ENCODE assay signal across 24 mouse cellular contexts in the genomic region with DNA sequence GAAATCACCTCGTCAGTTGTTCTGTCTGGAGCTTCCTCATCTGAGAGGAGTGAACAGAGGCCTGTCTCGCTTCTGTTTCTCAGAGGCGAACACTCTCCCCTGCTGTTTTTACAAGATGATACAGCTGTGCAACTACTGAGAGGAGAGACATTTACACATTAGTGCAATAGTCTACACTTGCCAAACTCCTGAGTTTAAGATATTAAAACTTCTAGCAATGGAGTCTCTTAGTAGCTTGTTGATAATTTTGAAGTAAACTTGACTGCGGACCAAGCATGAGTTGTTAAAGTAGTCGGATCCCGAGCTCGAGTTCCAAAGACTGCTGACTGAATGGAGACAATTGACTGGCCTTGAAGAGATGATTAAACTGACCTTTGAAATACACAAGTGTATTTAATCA. TPM values are rescaled to one million over a fixed set of nuclear protein-coding genes. Genes with fewer than 3 reads are reported as not detected.
DNase-seq lines count a peak whose midpoint lies in the region; ATAC-seq lines count a peak whose summit lies in the region.
"Had no signal": no experiment of that assay in that cellular context is flagged by ENCODE, and none has a peak within 500 bp of the region (broad histone marks: within the 10 kb centered on the region; RNA-seq: fewer than 3 reads in every experiment).

No protein-coding gene starts in this region.

- no peak overlapping the region for H3K4me2 ChIP-seq in heart, embryonic 14.5 days (ENCODE audit: low read length)
- H3K4me2 ChIP-seq in heart, embryonic 12.5 days: no peak overlapping the region
- H3K4me2 ChIP-seq in midbrain, embryonic 11.5 days: no peak overlapping the region
- H3K4me2 ChIP-seq in midbrain, embryonic 15.5 days: no peak overlapping the region
- H3K4me2 ChIP-seq in stomach, embryonic 15.5 days: no peak overlapping the region
- H3K4me2 ChIP-seq: embryonic facial prominence, embryonic 13.5 days; forebrain, embryonic 12.5 days; forebrain, embryonic 15.5 days; heart, embryonic 13.5 days; hindbrain, embryonic 13.5 days had no signal

- ATAC-seq in heart, embryonic 14.5 days (ENCODE audit: insufficient number of reproducible peaks, insufficient read depth, low FRiP score, low read depth): no peak
- ATAC-seq in heart, embryonic 12.5 days (ENCODE audit: insufficient number of reproducible peaks, low FRiP score): no peak
- ATAC-seq in midbrain, embryonic 11.5 days (ENCODE audit: low FRiP score): no peak
- no peak for ATAC-seq in midbrain, embryonic 15.5 days (replicated peaks)
- ATAC-seq in stomach, embryonic 15.5 days (ENCODE audit: insufficient read depth, low FRiP score, low read depth): no peak
- ATAC-seq: activated CD4-positive, CD25-positive, alpha-beta regulatory T cell, adult 4 months; forebrain, embryonic 15.5 days had no signal

- H3K4me3 ChIP-seq in heart, embryonic 14.5 days (ENCODE audit: control insufficient read depth in 1 of 2, insufficient read depth in 1 of 2, low read depth in 1 of 2, low read length in 2 of 2): no peak overlapping the region
- H3K4me3 ChIP-seq in heart, embryonic 12.5 days: no peak overlapping the region
- H3K4me3 ChIP-seq in midbrain, embryonic 11.5 days (ENCODE audit: low read depth, low read length): no peak overlapping the region
- H3K4me3 ChIP-seq in midbrain, embryonic 15.5 days: no peak overlapping the region
- no peak overlapping the region for H3K4me3 ChIP-seq in stomach, embryonic 15.5 days (replicated peaks)
- H3K4me3 ChIP-seq: embryonic facial prominence, embryonic 10.5 days; embryonic facial prominence, embryonic 13.5 days; erythroblast, embryonic 14.5 days; forebrain, embryonic 12.5 days; forebrain, embryonic 15.5 days; heart, embryonic 13.5 days; hindbrain, embryonic 13.5 days had no signal

- H3K4me1 ChIP-seq in heart, embryonic 14.5 days (ENCODE audit: control insufficient read depth in 2 of 2, insufficient read depth in 2 of 2, low read length in 2 of 2): no peaks in the 10 kb centered on the region
- peaks cover 3% of the 10 kb centered on the region; the same call in 1 of the 2 replicates for H3K4me1 ChIP-seq in heart, embryonic 12.5 days (replicated peaks)
- H3K4me1 ChIP-seq in midbrain, embryonic 11.5 days (ENCODE audit: control insufficient read depth, insufficient read depth, low read length): no peaks in the 10 kb centered on the region
- peaks cover 4% of the 10 kb centered on the region; the same call in 1 of the 2 replicates for H3K4me1 ChIP-seq in midbrain, embryonic 15.5 days
- peaks cover 6% of the 10 kb centered on the region; the same call in 1 of the 2 replicates for H3K4me1 ChIP-seq in stomach, embryonic 15.5 days
- H3K4me1 ChIP-seq: forebrain, embryonic 12.5 days had no signal

- DNase-seq in midbrain, embryonic 11.5 days (ENCODE audit: low spot score, missing footprints): peak; percentile 80
- DNase-seq in spleen, adult 18-20 months: no peak
- DNase-seq in thymus, postnatal 4 days: no peak
- DNase-seq: adrenal gland, adult 8-10 months; adrenal gland, postnatal 25 days; cerebellum, adult 11-12 months; cerebellum, adult 8-10 months; cerebellum, postnatal 10 days; cerebellum, postnatal 36 days; embryo, embryonic 11 days; gastrocnemius, postnatal 25 days; heart, adult 18-20 months had no signal

- H3K9me3 ChIP-seq in heart, embryonic 14.5 days (ENCODE audit: control insufficient read depth, low read length): no peaks in the 10 kb centered on the region
- H3K9me3 ChIP-seq in heart, embryonic 12.5 days (replicated peaks): no peaks in the 10 kb centered on the region
- H3K9me3 ChIP-seq in midbrain, embryonic 11.5 days (ENCODE audit: control insufficient read depth, low read length): no peaks in the 10 kb centered on the region
- no peaks in the 10 kb centered on the region for H3K9me3 ChIP-seq in midbrain, embryonic 15.5 days
- no peaks in the 10 kb centered on the region for H3K9me3 ChIP-seq in stomach, embryonic 15.5 days
- H3K9me3 ChIP-seq: embryonic facial prominence, embryonic 10.5 days; embryonic facial prominence, embryonic 13.5 days; forebrain, embryonic 12.5 days; forebrain, embryonic 15.5 days; heart, embryonic 13.5 days; hindbrain, embryonic 13.5 days had no signal

- no peak overlapping the region for H3K9ac ChIP-seq in heart, embryonic 14.5 days (ENCODE audit: low read length)
- H3K9ac ChIP-seq in heart, embryonic 12.5 days: no peak overlapping the region
- H3K9ac ChIP-seq in midbrain, embryonic 11.5 days (ENCODE audit: low read length): no peak overlapping the region
- H3K9ac ChIP-seq in midbrain, embryonic 15.5 days: no peak overlapping the region
- no peak overlapping the region for H3K9ac ChIP-seq in stomach, embryonic 15.5 days
- H3K9ac ChIP-seq: embryonic facial prominence, embryonic 13.5 days; forebrain, embryonic 12.5 days; forebrain, embryonic 15.5 days; heart, embryonic 13.5 days; hindbrain, embryonic 13.5 days had no signal

- no peaks in the 10 kb centered on the region for H3K27me3 ChIP-seq in heart, embryonic 14.5 days (ENCODE audit: control insufficient read depth, insufficient read depth, low read length)
- no peaks in the 10 kb centered on the region for H3K27me3 ChIP-seq in heart, embryonic 12.5 days (replicated peaks)
- H3K27me3 ChIP-seq in midbrain, embryonic 11.5 days (ENCODE audit: control insufficient read depth, insufficient read depth, low read length): no peaks in the 10 kb centered on the region
- H3K27me3 ChIP-seq in midbrain, embryonic 15.5 days (replicated peaks): no peaks in the 10 kb centered on the region
- H3K27me3 ChIP-seq in stomach, embryonic 15.5 days (replicated peaks): no peaks in the 10 kb centered on the region
- H3K27me3 ChIP-seq: embryonic facial prominence, embryonic 13.5 days; forebrain, embryonic 12.5 days; forebrain, embryonic 15.5 days; heart, embryonic 13.5 days; hindbrain, embryonic 13.5 days had no signal

- WGBS in heart, embryonic 14.5 days: 79% methylated on average over 7 of the region's 7 CpGs
- 78% methylated on average over 7 of the region's 7 CpGs for WGBS in heart, embryonic 12.5 days
- 80% methylated on average over 7 of the region's 7 CpGs for WGBS in midbrain, embryonic 11.5 days
- 70% methylated on average over 7 of the region's 7 CpGs for WGBS in midbrain, embryonic 15.5 days
- WGBS in stomach, embryonic 15.5 days: 44% methylated on average over 7 of the region's 7 CpGs

- H3K27ac ChIP-seq in heart, embryonic 14.5 days (replicated peaks in 1 of 2; ENCODE audit: control insufficient read depth in 1 of 2, insufficient read depth in 1 of 2, low read depth in 2 of 2, low read length in 2 of 2): peak overlapping the region; percentile 11 to 39; a peak in 1 of 4 replicates
- H3K27ac ChIP-seq in heart, embryonic 12.5 days (ENCODE audit: poor library complexity, severe bottlenecking): no peak overlapping the region
- H3K27ac ChIP-seq in midbrain, embryonic 11.5 days (ENCODE audit: low read depth, low read length): no peak overlapping the region
- no peak overlapping the region for H3K27ac ChIP-seq in midbrain, embryonic 15.5 days
- H3K27ac ChIP-seq in stomach, embryonic 15.5 days: peak overlapping the region; percentile 51; the same call in 1 of the 2 replicates
- H3K27ac ChIP-seq: embryonic facial prominence, embryonic 10.5 days; embryonic facial prominence, embryonic 13.5 days; forebrain, embryonic 12.5 days; forebrain, embryonic 15.5 days; hindbrain, embryonic 13.5 days had no signal

- 0 out of 2 replicates have a peak, but pooled peaks cover 5% of the 10 kb centered on the region for H3K36me3 ChIP-seq in heart, embryonic 14.5 days (ENCODE audit: control insufficient read depth, insufficient read depth, low read length)
- H3K36me3 ChIP-seq in heart, embryonic 12.5 days: peaks cover 15% of the 10 kb centered on the region
- no peaks in the 10 kb centered on the region for H3K36me3 ChIP-seq in midbrain, embryonic 11.5 days (ENCODE audit: control insufficient read depth, insufficient read depth, low read length)
- H3K36me3 ChIP-seq in midbrain, embryonic 15.5 days (replicated peaks): 0 out of 2 replicates have a peak, but pooled peaks cover 10% of the 10 kb centered on the region
- 0 out of 2 replicates have a peak, but pooled peaks cover 4% of the 10 kb centered on the region for H3K36me3 ChIP-seq in stomach, embryonic 15.5 days
- H3K36me3 ChIP-seq: forebrain, embryonic 15.5 days had no signal

RNA-seq across cellular contexts. Expression of a gene that starts 20.5 kb away (rescaled TPM):
- polyA plus RNA-seq in heart, embryonic 14.5 days (2014; fragmentation: Nextera tagmentation; extraction: Ambion mirVana): 27.2 and 28.5 TPM in 2 replicates
- 28.0 and 29.9 TPM in 2 replicates for polyA plus RNA-seq in heart, embryonic 12.5 days (2016; fragmentation: Nextera tagmentation; extraction: Ambion mirVana)
- polyA plus RNA-seq in midbrain, embryonic 11.5 days (2014; fragmentation: Nextera tagmentation; extraction: Ambion mirVana): 25.3 and 26.8 TPM in 2 replicates
- polyA plus RNA-seq in midbrain, embryonic 15.5 days (2015; fragmentation: Nextera tagmentation; extraction: Ambion mirVana): 30.0 and 30.6 TPM in 2 replicates
- 28.4 and 29.3 TPM in 2 replicates for polyA plus RNA-seq in stomach, embryonic 15.5 days (2015; fragmentation: Nextera tagmentation; extraction: Ambion mirVana)

RNA-seq across cellular contexts. Expression of a gene that starts 23.8 kb away (rescaled TPM):
- 16.7 and 19.4 TPM in 2 replicates for polyA plus RNA-seq in heart, embryonic 14.5 days (2014; fragmentation: Nextera tagmentation; extraction: Ambion mirVana)
- 17.6 and 17.7 TPM in 2 replicates for polyA plus RNA-seq in heart, embryonic 12.5 days (2016; fragmentation: Nextera tagmentation; extraction: Ambion mirVana)
- 29.9 and 30.0 TPM in 2 replicates for polyA plus RNA-seq in midbrain, embryonic 11.5 days (2014; fragmentation: Nextera tagmentation; extraction: Ambion mirVana)
- 29.6 and 35.7 TPM in 2 replicates for polyA plus RNA-seq in midbrain, embryonic 15.5 days (2015; fragmentation: Nextera tagmentation; extraction: Ambion mirVana)
- 31.2 and 38.9 TPM in 2 replicates for polyA plus RNA-seq in stomach, embryonic 15.5 days (2015; fragmentation: Nextera tagmentation; extraction: Ambion mirVana)

RNA-seq across cellular contexts. Expression of a gene that starts 52.4 kb away (rescaled TPM):
- polyA plus RNA-seq in heart, embryonic 14.5 days (2014; fragmentation: Nextera tagmentation; extraction: Ambion mirVana): 10.2 and 10.8 TPM in 2 replicates
- polyA plus RNA-seq in heart, embryonic 12.5 days (2016; fragmentation: Nextera tagmentation; extraction: Ambion mirVana): 9.3 and 9.7 TPM in 2 replicates
- polyA plus RNA-seq in midbrain, embryonic 11.5 days (2014; fragmentation: Nextera tagmentation; extraction: Ambion mirVana): 16.4 and 18.2 TPM in 2 replicates
- 24.8 and 25.7 TPM in 2 replicates for polyA plus RNA-seq in midbrain, embryonic 15.5 days (2015; fragmentation: Nextera tagmentation; extraction: Ambion mirVana)
- polyA plus RNA-seq in stomach, embryonic 15.5 days (2015; fragmentation: Nextera tagmentation; extraction: Ambion mirVana): 9.4 and 10.7 TPM in 2 replicates

Comparison
In these comparisons a context has a peak if more than half of its experiments do, and no peak if none do; other contexts are left out.
1. H3K27ac ChIP-seq: peak in heart, embryonic 14.5 days (2 of 2) and stomach, embryonic 15.5 days (single experiment); none in heart, embryonic 12.5 days (single experiment), midbrain, embryonic 11.5 days (single experiment) and midbrain, embryonic 15.5 days (single experiment).